Mouse (Mus musculus): ENCODE data around the gene Il1rl1. TPM values are rescaled to one million over a fixed set of nuclear protein-coding genes. Genes with fewer than 3 reads are reported as not detected.

Gene Il1rl1
- total RNA-seq, 1 experiment, result not detected

GRCm38 (mm10) chr1:40437340-40437739 lies 8.0 kb downstream of the Il1rl1 start:
- in situ Hi-C loops (cut with MboI; ENCODE audit: low sequenced_read_pairs in 2 of 2, unreplicated experiment in 2 of 2), result no loop called here
- no peaks in the 10 kb centered on the region for H3K4me1 ChIP-seq (ENCODE audit: control insufficient read depth in 2 of 2, insufficient read depth in 2 of 2, low read length in 2 of 2, poor library complexity in 1 of 2)
- no peak for TF ChIP-seq CHD2 (IDR thresholded peaks at IDR 0.05; ENCODE audit: low read depth, low read length)
- TF ChIP-seq ZC3H11A (IDR thresholded peaks at IDR 0.05; ENCODE audit: borderline replicate concordance, low read depth, low read length), result no peak
- TF ChIP-seq ZNF384 (IDR thresholded peaks at IDR 0.05; ENCODE audit: low read depth, low read length), result no peak
- TF ChIP-seq HCFC1 (IDR thresholded peaks at IDR 0.05; ENCODE audit: borderline replicate concordance, insufficient read depth, low read length), result no peak
- no peak for TF ChIP-seq MAFK (IDR thresholded peaks at IDR 0.05; ENCODE audit: insufficient read depth, low read depth, low read length)
- no peaks in the 10 kb centered on the region for H3K9me3 ChIP-seq (ENCODE audit: control insufficient read depth, insufficient read depth, low read depth, low read length)
- no peak overlapping the region for H3K27ac ChIP-seq (ENCODE audit: insufficient read depth, low read depth, low read length, poor library complexity, severe bottlenecking)
- no peak overlapping the region for H3K9ac ChIP-seq (ENCODE audit: insufficient read depth, low read depth, low read length, poor library complexity, severe bottlenecking)
- no peak overlapping the region for H3K4me3 ChIP-seq (ENCODE audit: insufficient read depth in 1 of 2, low read depth in 1 of 2, low read length in 2 of 2, poor library complexity in 1 of 2, severe bottlenecking in 1 of 2)
- no peaks in the 10 kb centered on the region for H3K36me3 ChIP-seq (ENCODE audit: control insufficient read depth, insufficient read depth, low read length, poor library complexity, severe bottlenecking)
- DNase-seq (ENCODE audit: low read depth, low spot score), result no peak

DNA sequence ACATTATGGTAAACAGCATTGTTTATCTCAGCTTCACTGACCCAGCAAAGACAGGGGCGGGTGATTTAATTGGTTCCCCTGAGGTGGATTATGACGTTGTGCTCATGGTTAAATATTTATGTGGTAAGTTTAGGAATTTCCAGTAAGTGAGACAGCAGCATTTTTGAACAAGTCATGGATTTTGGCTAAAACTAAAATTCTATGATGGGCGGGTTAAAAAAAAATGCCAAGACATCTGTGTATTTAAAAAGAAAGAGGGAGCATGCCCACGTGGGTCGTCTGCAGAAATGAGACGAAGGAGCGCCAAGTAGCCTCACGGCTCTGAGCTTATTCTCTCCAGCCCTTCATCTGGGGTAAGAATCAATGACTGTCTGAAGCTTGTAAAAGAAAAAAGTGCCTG lies 10.1 kb downstream of the Il1rl1 start:
- no peaks in the 10 kb centered on the region for H3K9me3 ChIP-seq (ENCODE audit: control insufficient read depth, insufficient read depth, low read depth, low read length)
- no peaks in the 10 kb centered on the region for H3K36me3 ChIP-seq (ENCODE audit: control insufficient read depth, insufficient read depth, low read length, poor library complexity, severe bottlenecking)
- no peak overlapping the region for H3K27ac ChIP-seq (ENCODE audit: insufficient read depth, low read depth, low read length, poor library complexity, severe bottlenecking)
- no peak for TF ChIP-seq HCFC1 (IDR thresholded peaks at IDR 0.05; ENCODE audit: borderline replicate concordance, insufficient read depth, low read length)
- DNase-seq (ENCODE audit: low read depth, low spot score), result no peak
- in situ Hi-C loops (cut with MboI; ENCODE audit: low sequenced_read_pairs in 2 of 2, unreplicated experiment in 2 of 2), result no loop called here
- no peak overlapping the region for H3K4me3 ChIP-seq (ENCODE audit: insufficient read depth in 1 of 2, low read depth in 1 of 2, low read length in 2 of 2, poor library complexity in 1 of 2, severe bottlenecking in 1 of 2)
- no peaks in the 10 kb centered on the region for H3K4me1 ChIP-seq (ENCODE audit: control insufficient read depth in 2 of 2, insufficient read depth in 2 of 2, low read length in 2 of 2, poor library complexity in 1 of 2)
- H3K9ac ChIP-seq (ENCODE audit: insufficient read depth, low read depth, low read length, poor library complexity, severe bottlenecking), result no peak overlapping the region

GRCm38 (mm10) chr1:40444800-40445199 lies 15.4 kb downstream of the Il1rl1 start:
- Histone ChIP-seq H3K27ac (ENCODE audit: insufficient read depth, low read depth, low read length, poor library complexity, severe bottlenecking) (no peak overlapping the region), H3K9me3 (ENCODE audit: control insufficient read depth, insufficient read depth, low read depth, low read length) (no peaks in the 10 kb centered on the region), H3K9ac (ENCODE audit: insufficient read depth, low read depth, low read length, poor library complexity, severe bottlenecking) (no peak overlapping the region), H3K4me3 (ENCODE audit: insufficient read depth in 1 of 2, low read depth in 1 of 2, low read length in 2 of 2, poor library complexity in 1 of 2, severe bottlenecking in 1 of 2) (no peak overlapping the region), H3K4me1 (ENCODE audit: control insufficient read depth in 2 of 2, insufficient read depth in 2 of 2, low read length in 2 of 2, poor library complexity in 1 of 2) (no peaks in the 10 kb centered on the region), H3K36me3 (ENCODE audit: control insufficient read depth, insufficient read depth, low read length, poor library complexity, severe bottlenecking) (no peaks in the 10 kb centered on the region)
- TF ChIP-seq ZC3H11A (IDR thresholded peaks at IDR 0.05; ENCODE audit: borderline replicate concordance, low read depth, low read length) (no peak), CHD2 (IDR thresholded peaks at IDR 0.05; ENCODE audit: low read depth, low read length) (no peak), ZNF384 (IDR thresholded peaks at IDR 0.05; ENCODE audit: low read depth, low read length) (no peak), HCFC1 (IDR thresholded peaks at IDR 0.05; ENCODE audit: borderline replicate concordance, insufficient read depth, low read length) (no peak), MAFK (IDR thresholded peaks at IDR 0.05; ENCODE audit: insufficient read depth, low read depth, low read length) (no peak)
- DNase-seq (ENCODE audit: low read depth, low spot score), result no peak
- in situ Hi-C loops (cut with MboI; ENCODE audit: low sequenced_read_pairs in 2 of 2, unreplicated experiment in 2 of 2), result no loop called here

DNA sequence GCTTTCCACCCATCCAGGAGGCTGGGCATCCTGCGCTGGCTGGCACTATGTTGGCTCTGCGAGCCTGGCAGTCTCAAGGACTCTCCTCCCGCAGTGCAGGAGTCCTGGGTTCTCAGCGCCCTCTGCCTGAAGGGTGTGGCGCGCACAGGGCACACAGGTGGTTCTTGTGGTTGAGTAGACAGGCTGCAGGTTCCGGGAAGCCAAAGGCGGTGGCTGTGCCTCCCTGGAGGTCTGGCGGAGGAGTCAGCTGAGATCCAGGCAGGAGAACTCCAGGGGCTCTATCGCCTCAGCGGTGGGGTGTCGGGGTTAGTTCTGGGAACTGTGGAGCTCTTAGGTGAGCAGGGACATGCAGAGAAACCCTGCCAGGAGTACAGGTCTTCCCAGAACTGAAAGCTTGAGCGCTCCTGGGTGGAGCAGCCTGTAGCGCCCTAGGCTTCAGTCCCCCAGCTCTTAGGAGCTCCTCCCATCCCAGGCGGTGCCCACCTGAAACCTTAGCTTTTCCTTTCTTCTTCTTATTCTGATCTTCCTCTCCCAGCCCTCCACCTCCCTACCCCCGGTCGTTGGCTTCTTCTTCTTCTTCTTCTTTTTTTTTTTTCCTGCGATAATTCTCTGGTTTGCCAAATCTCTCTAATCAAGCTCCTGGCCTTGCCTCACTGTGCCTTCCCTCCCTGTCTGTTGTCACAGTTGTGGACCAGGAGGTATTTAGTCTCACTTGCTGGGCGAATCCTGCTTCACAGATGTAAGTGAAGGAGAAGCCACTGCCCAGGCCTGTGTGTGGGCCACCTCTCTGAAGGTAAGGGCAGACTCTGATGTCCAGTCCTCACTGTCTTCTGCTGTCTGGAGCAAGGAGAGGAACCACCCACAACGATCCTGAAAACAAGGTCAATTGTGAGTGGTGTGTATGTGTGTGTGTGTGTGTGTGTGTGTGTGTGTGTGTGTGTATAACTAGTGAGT lies 36.4 kb downstream of the Il1rl1 start, which contains the start of gene Il18r1:
Gene Il18r1 (plus strand): TSS at position 76 of the 954 bp plus-strand sequence.
- no peak within 1 kb of the TSS for H3K9ac ChIP-seq (ENCODE audit: insufficient read depth, low read depth, low read length, poor library complexity, severe bottlenecking)
- in situ Hi-C loops (cut with MboI; ENCODE audit: low sequenced_read_pairs in 2 of 2, unreplicated experiment in 2 of 2), result no loop called here

More for the DNA sequence above, 36.4 kb downstream of the Il1rl1 start, which contains the start of gene Il18r1:
- 0 out of 4 replicates have a peak within 1 kb of the TSS, but pooled peaks of 1 of the 2 experiments have one; percentile 28 for H3K4me3 ChIP-seq (ENCODE audit: insufficient read depth in 1 of 2, low read depth in 1 of 2, low read length in 2 of 2, poor library complexity in 1 of 2, severe bottlenecking in 1 of 2)
- H3K36me3 ChIP-seq (ENCODE audit: control insufficient read depth, insufficient read depth, low read length, poor library complexity, severe bottlenecking), result no peaks in the 10 kb centered on the region
- H3K9me3 ChIP-seq (ENCODE audit: control insufficient read depth, insufficient read depth, low read depth, low read length), result no peaks in the 10 kb centered on the region
- H3K4me1 ChIP-seq (ENCODE audit: control insufficient read depth in 2 of 2, insufficient read depth in 2 of 2, low read length in 2 of 2, poor library complexity in 1 of 2), result no peaks in the 10 kb centered on the region
- DNase-seq (ENCODE audit: low read depth, low spot score), result no peak
- no peak within 1 kb of the TSS for H3K27ac ChIP-seq (ENCODE audit: insufficient read depth, low read depth, low read length, poor library complexity, severe bottlenecking)
- TF ChIP-seq MAFK (IDR thresholded peaks at IDR 0.05; ENCODE audit: insufficient read depth, low read depth, low read length) (no peak), ZNF384 (IDR thresholded peaks at IDR 0.05; ENCODE audit: low read depth, low read length) (no peak)
